Mouse (Mus musculus): ENCODE measurements at regions not wholly inside any gene's neighbourhood (a gene's known extent, or its start where the extent isn't known, plus 50 kb on each side); places are given as distances from the start of the nearest gene placed in this dataset.

GRCm38 (mm10) chr7:111155995-111156394, 73.2 kb upstream of the Eif4g2 start:
- TF ChIP-seq CTCF (IDR thresholded peaks at IDR 0.05; ENCODE audit: insufficient read depth, low read length) (no peak), POLR2A (IDR thresholded peaks at IDR 0.05; ENCODE audit: borderline replicate concordance, extremely low read depth, low read depth, low read length) (no peak)
